Mouse (Mus musculus): ENCODE data around the gene Smok2a. TPM values are rescaled to one million over a fixed set of nuclear protein-coding genes. Genes with fewer than 3 reads are reported as not detected.
"Not testable (repeated sequence)": the region's sequence is repeated elsewhere in the genome, so short reads cannot be mapped to it uniquely, and the experiment has no call there.

The Smok2a gene
- total RNA-seq, 2 experiments from 2014 or later, result not detected

DNA sequence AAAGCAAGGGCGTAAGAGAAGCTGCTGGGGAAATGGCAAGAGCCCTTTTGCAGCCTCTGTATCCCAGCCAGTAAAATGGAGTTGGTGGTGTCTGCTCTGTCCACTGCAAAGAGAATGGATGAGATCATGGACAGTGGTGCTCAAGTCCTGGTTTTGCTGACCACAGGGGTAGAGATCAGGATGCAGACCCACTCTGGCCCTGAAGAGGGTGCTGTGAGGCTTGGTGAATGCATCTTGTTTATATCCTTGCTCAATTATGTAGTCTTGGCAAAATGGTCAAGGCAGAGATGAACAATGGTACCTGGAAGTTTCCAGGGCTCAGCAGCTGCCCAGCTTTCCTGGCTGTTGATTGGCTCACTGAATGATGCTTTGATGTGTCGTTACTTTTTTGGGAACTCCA lies 5.4 kb upstream of the Smok2a start:
- no peak for DNase-seq

DNA sequence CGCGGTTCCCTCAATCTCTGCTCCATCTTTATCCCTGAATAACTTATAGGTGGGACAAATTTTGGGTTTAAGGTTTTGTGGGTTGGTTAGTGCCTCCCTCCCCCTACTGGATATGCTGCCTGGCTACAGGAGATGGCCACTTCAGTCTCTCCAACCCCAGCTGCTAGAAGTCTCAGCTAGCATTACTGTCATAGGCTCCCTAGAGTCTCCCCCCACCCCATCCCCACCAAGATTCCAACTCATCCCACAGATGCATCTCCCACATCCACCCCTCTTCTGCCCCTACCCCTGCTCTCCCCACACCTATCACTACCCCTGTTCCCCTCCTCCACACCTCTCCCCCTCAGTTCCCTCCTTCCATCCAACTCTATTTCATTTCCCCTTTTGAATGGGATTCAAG lies 933 bp downstream of the Smok2a start:
- not testable (repeated sequence) for DNase-seq

DNA sequence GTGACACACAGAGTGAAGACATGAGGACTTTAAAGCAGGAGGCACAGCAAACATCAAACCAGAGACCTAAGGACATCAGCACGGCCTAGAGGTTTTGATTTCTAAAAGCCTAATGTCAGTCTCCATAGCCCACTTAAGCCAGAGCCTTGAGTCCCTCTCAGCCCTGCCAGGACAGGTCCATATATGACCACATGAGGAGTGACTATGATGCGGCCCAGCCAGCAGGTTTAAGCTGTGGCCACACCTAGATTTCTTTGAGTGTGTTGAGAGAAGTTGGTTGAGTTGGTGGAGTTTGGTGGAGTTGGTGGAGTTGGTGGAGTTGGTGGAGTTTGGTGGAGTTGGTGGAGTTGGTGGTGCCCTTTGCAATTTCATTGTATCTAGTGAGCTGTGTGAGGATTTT lies 9.0 kb downstream of the Smok2a start, which contains the start of gene Smok2b:
TSS of gene Smok2b (plus strand) at position 301 of the 400 bp plus-strand sequence.
- DNase-seq, result not testable (repeated sequence)

DNA sequence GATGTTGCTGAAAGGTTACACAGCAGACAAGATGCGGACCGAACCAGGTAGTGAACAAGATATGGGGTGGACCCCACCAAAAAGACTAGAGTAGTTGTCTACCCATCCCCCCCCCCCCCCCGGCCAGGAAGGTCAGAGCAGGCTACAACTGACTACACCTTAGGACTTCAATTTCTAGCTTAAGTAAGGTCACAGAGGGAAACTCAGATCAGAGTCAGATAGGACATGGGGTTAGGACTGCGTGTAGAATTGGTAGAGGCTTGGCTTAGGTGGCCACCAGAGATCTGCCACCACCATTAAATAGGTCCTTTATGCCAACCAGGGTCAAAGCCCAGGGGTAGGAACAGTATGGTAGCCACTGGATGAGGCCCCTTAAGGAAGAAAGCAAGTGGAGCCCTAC lies 18.5 kb downstream of the Smok2a start:
- not testable (repeated sequence) for DNase-seq

- not testable (repeated sequence) for DNase-seq
Measured at GRCm38 (mm10) chr17:13240807-13241727, 20.1 kb downstream of the Smok2a start.

- DNase-seq, result not testable (repeated sequence)
Measured at GRCm38 (mm10) chr17:13254786-13255185, 33.8 kb downstream of the Smok2a start.

Other genes with a start within 250 kb of the Smok2a start
- 10 to 100 TPM; 35.3 to 42.6 TPM for gene Wtap, start 227.0 kb upstream of the Smok2a start, total RNA-seq (2021)
- gene Sod2, start 214.3 kb upstream of the Smok2a start, total RNA-seq (2021), result 100 to 1,000 TPM; 245 to 294 TPM
- not detected for gene Gpr31b, start 168.9 kb upstream of the Smok2a start, total RNA-seq (2021)
- gene Tcp10b, start 160.1 kb upstream of the Smok2a start, total RNA-seq (2021), result under 1 TPM; 0.26 to 0.61 TPM
- under 1 TPM in 1 of 2 experiments, not detected in 1; 0.14 TPM for gene Unc93a, start 89.4 kb upstream of the Smok2a start, total RNA-seq (2021)
- gene Smok2b, start 9.1 kb downstream of the Smok2a start, total RNA-seq (2021), result not detected
- gene Tcp10c, start 133.4 kb downstream of the Smok2a start, total RNA-seq (2021), result not detected